Mouse (Mus musculus) heart, adult 18-20 months (tissue): Measurements from ENCODE around the gene Lrrc32. TPM values are rescaled to one million over a fixed set of nuclear protein-coding genes. Genes with fewer than 3 reads are reported as not detected.

Source experiments
- DNase-seq, 2 experiments: peaks; one replicate each; pipeline ENCODE4 v3.0.0; 2021 to 2022; ENCODE audit warnings: mixed read lengths in 1 of 2
- total RNA-seq, 2 experiments: library from RNA; stranded (reverse); gene quantifications; 2 replicates each; pipeline ENCODE4 v1.2.3; 2021

Lrrc32 gene
- total RNA-seq, 2 experiments from 2014 or later: 7.5 to 8.0 TPM

GRCm38 (mm10) chr7:98510961-98511958, 22.2 kb downstream of the Lrrc32 start:
- DNase-seq: no peak

GRCm38 (mm10) chr7:98513251-98513650, 24.2 kb downstream of the Lrrc32 start:
- no peak for DNase-seq

- peak; percentile 76 to 84 for DNase-seq
Observed at GRCm38 (mm10) chr7:98522576-98522975, 33.5 kb downstream of the Lrrc32 start.

- peak; percentile 81 to 91 for DNase-seq
Observed at GRCm38 (mm10) chr7:98523070-98523812, 34.2 kb downstream of the Lrrc32 start.

GRCm38 (mm10) chr7:98523813-98524361, 34.8 kb downstream of the Lrrc32 start:
- DNase-seq: peak; percentile 78 to 84

GRCm38 (mm10) chr7:98524401-98524800, 35.3 kb downstream of the Lrrc32 start:
- DNase-seq: peak in 1 of 2 experiments; percentile 48

GRCm38 (mm10) chr7:98524869-98525699, 36.0 kb downstream of the Lrrc32 start:
- DNase-seq: peak in 1 of 2 experiments; percentile 55

- no peak for DNase-seq
Observed at GRCm38 (mm10) chr7:98527085-98527484, 38.0 kb downstream of the Lrrc32 start.

GRCm38 (mm10) chr7:98531612-98532011, 42.5 kb downstream of the Lrrc32 start:
- peak; percentile 47 to 76 for DNase-seq

- DNase-seq: no peak
Observed at GRCm38 (mm10) chr7:98532981-98533380, 43.9 kb downstream of the Lrrc32 start.

GRCm38 (mm10) chr7:98534432-98534855, 45.4 kb downstream of the Lrrc32 start:
- DNase-seq: peak; percentile 41 to 47

GRCm38 (mm10) chr7:98535191-98535590, 46.1 kb downstream of the Lrrc32 start:
- no peak for DNase-seq

- DNase-seq: peak; percentile 35 to 37
Observed at GRCm38 (mm10) chr7:98535882-98536281, 46.8 kb downstream of the Lrrc32 start.

- DNase-seq: peak; percentile 42 to 45
Observed at GRCm38 (mm10) chr7:98537210-98537966, 48.3 kb downstream of the Lrrc32 start.

- DNase-seq: peak; percentile 32
Observed at GRCm38 (mm10) chr7:98537967-98538573, 49.0 kb downstream of the Lrrc32 start.

GRCm38 (mm10) chr7:98540879-98541278, 51.8 kb downstream of the Lrrc32 start:
- no peak for DNase-seq

GRCm38 (mm10) chr7:98541564-98541963, 52.5 kb downstream of the Lrrc32 start:
- DNase-seq: peak in 1 of 2 experiments; percentile 5

GRCm38 (mm10) chr7:98542267-98542666, 53.2 kb downstream of the Lrrc32 start:
- no peak for DNase-seq

- peak; percentile 70 to 85 for DNase-seq
Observed at GRCm38 (mm10) chr7:98542731-98543142, 53.7 kb downstream of the Lrrc32 start.

- peak in 1 of 2 experiments; percentile 17 for DNase-seq
Observed at GRCm38 (mm10) chr7:98543853-98544370, 54.8 kb downstream of the Lrrc32 start.
